Mouse (Mus musculus) megakaryocyte, embryonic 14.5 days (primary cell): Measurements from ENCODE around the gene Pgpep1. TPM values are rescaled to one million over a fixed set of nuclear protein-coding genes. Genes with fewer than 3 reads are reported as not detected.

Source experiments
- H3K27me3 ChIP-seq: replicated peaks from 2 replicates; pipeline ENCODE3; 2012; ENCODE audit warnings: inconsistent platforms
- H3K36me3 ChIP-seq: replicated peaks from 2 replicates; pipeline ENCODE3; 2012; ENCODE audit warnings: low read length, inconsistent platforms, mixed read lengths
- H3K4me1 ChIP-seq: 2 replicates; pipeline ENCODE4 v1.6.1; 2012; ENCODE audit warnings: inconsistent platforms
- H3K4me3 ChIP-seq: replicated peaks from 2 replicates; pipeline ENCODE3; 2012; ENCODE audit warnings: moderate library complexity, mild to moderate bottlenecking, inconsistent platforms
- H3K9me3 ChIP-seq: 2 replicates; pipeline ENCODE4 v1.6.1; 2012; ENCODE audit warnings: inconsistent platforms
- FLI1 ChIP-seq: IDR thresholded peaks from 2 replicates; pipeline ENCODE4 v1.6.1; 2012; ENCODE audit warnings: low read length, inconsistent platforms, mixed read lengths
- GATA1 ChIP-seq: IDR thresholded peaks from 3 replicates; pipeline ENCODE4 v1.6.1; 2012; ENCODE audit warnings: mixed read lengths, low read length, inconsistent platforms, borderline replicate concordance
- polyA plus RNA-seq: library from polyadenylated mRNA; stranded (reverse); fragments of >175 nt; gene quantifications from 2 replicates; pipeline ENCODE4 v1.2.3, GENCODE M21; 2012; ENCODE audit warnings: low replicate concordance; ENCODE audit not compliant: insufficient read depth

Gene Pgpep1
- polyA plus RNA-seq, 1 experiment: 10.5 TPM

DNA sequence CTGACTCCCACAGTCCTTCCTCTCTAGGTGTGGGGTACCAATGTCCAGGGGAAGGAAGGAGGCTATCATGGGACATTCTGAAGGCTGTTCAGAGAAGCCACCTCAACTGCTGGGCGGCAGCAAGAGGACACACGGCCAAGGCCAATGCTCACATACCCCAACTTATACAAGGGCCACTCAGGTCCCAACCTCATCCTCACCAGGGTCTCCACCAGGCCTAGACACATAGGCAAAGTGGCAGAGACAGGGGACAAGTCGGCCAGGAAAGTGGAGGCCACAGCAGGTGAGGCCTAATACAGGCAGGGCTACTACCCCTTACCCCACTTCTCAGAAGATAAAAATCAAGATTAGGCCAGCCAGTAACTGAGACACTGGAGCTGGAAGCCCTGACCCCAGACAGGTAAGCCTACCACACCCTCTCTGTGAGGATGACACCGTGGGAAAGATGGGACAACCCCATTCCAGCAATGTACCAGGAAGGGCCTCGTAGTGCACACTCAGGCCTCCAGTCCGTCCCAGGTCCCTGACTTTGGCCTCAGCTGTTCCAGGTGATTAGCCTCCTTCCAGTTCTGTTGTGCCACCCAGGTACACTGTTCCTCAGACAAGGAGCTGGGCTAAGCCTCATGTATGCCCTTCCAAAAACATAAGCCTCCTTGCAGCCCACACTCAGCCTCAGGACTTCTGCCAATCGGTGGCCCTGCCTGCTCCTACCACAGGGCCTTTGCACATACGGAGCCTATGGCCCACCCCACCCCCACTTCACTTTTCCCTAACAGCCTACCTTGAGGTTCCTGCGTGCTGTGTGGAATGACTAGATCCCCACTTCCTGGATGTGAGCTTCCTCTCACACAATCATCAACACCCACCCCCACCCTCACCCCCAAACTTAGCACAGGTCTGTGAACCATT lies 54.1 kb downstream of the Pgpep1 start:
- Histone ChIP-seq H3K4me1 (peaks cover 90% of the 10 kb centered on the region), H3K4me3 (peak overlapping the region; percentile 95), H3K9me3 (peaks cover 6% of the 10 kb centered on the region), H3K27me3 (no peaks in the 10 kb centered on the region), H3K36me3 (peaks cover 53% of the 10 kb centered on the region)
- no peak for TF ChIP-seq GATA1
- no peak for TF ChIP-seq FLI1

DNA sequence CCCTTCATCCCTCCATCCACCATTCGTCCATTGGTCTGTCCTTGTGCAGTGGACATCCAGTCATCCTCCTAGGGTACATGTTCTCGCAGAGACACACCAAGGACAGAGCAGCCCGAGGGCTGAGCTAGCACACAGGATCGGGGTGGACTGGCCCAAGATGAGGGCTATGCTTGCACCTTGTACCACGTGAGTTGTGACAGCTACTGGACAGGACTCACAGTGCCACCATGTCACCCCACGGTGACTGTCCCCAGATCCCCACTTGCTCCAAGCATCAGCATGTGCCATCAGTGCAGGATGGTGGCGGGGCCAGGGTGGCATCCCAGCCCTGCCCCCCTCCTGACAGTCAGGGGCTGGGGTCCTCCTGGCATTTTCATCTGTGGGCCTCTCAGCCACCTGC lies 55.6 kb downstream of the Pgpep1 start:
- Histone ChIP-seq H3K27me3 (no peaks in the 10 kb centered on the region), H3K4me3 (peak overlapping the region; percentile 59), H3K4me1 (peaks cover 96% of the 10 kb centered on the region), H3K36me3 (peaks cover 68% of the 10 kb centered on the region), H3K9me3 (peaks cover 6% of the 10 kb centered on the region)
- TF ChIP-seq GATA1 (no peak), FLI1 (no peak)

DNA sequence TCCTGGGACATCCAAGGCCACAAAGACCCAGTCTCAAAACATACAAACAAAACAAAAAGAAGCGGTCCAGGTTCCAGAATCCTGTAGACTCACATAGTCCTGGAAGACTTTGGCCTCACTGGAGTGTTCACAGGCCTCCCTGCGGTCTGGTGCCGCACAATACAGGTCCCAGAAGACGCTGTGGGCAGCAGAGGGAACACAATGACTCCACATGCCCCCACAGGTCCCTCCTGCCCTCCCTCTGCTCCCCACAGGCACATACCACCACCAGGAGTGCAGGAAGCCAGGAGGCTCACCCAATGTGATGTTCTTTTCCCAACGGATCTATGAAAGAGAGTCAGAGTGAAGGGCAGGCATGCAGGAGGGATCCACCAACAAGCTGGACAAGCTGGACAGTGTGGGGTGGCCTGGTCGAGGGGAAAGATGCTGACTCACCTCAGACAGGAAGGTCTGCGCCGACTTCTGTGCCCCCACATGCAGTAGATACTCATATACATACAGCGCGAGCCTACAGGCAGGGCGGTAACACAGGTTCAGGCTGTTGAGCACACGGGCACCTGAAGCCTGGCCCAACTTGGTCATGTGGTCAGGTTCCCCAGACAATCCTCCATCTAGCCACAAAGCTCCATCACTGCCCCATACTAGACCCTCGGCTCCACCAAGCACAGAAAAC lies 57.9 kb downstream of the Pgpep1 start:
- H3K4me1 ChIP-seq: peaks cover 84% of the 10 kb centered on the region
- H3K9me3 ChIP-seq: peaks cover 6% of the 10 kb centered on the region
- peak overlapping the region; percentile 58 for H3K4me3 ChIP-seq
- H3K27me3 ChIP-seq: no peaks in the 10 kb centered on the region
- H3K36me3 ChIP-seq: peaks cover 91% of the 10 kb centered on the region
- TF ChIP-seq GATA1: no peak
- TF ChIP-seq FLI1: no peak

- Histone ChIP-seq H3K36me3 (peaks cover 97% of the 10 kb centered on the region), H3K4me3 (peak overlapping the region; percentile 46)
Measured at GRCm38 (mm10) chr8:70601271-70601649, 58.9 kb downstream of the Pgpep1 start.

DNA sequence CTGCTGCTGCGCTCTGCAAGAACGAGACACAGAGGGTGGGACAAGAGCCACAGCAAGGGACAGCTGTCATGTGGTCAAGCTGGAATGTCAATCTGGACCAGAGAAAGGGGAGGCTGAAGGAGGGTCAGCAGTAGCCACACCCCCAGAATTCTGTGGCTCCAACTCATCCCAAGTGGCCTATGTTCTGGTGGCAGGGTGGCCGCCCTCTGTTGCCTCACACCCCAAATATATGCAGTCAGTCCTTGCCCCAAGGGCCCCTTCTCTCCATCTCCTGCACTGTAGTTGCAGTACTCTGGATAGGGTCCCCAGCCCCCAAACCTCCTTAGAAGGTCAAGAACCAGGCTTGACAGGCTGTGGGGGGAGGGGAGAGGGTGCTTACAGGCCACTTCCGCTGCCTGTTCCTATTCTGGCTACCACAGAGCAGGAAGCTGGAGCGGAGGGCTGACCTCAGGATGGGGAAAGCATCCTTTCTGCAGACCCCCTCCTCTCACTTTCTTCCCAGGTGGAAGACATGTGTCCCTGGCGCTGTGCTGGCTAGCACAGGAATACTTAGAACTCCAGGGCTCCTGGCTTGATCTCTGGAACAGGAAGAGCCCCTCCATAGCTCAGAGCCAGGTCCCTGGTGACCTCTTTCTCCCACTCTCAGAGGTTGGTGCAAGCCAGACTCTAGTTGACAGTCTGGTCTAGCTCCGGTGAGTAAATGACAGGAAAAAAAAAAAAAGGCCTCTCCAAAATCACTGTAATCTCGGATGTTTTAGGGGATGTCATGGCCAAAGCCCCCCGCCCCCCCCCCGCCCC lies 59.5 kb downstream of the Pgpep1 start:
- Histone ChIP-seq H3K36me3 (peaks cover 97% of the 10 kb centered on the region), H3K27me3 (no peaks in the 10 kb centered on the region), H3K4me3 (peak overlapping the region; percentile 62), H3K4me1 (peaks cover 83% of the 10 kb centered on the region), H3K9me3 (peaks cover 6% of the 10 kb centered on the region)
- TF ChIP-seq FLI1 (no peak), GATA1 (no peak)

More at GRCm38 (mm10) chr8:70601271-70601649, 58.9 kb downstream of the Pgpep1 start:
- no peaks in the 10 kb centered on the region for H3K27me3 ChIP-seq
- peaks cover 6% of the 10 kb centered on the region for H3K9me3 ChIP-seq
- TF ChIP-seq GATA1 (no peak), FLI1 (no peak)
- peaks cover 83% of the 10 kb centered on the region for H3K4me1 ChIP-seq

GRCm38 (mm10) chr8:70599507-70600290 lies 60.5 kb downstream of the Pgpep1 start:
- no peak overlapping the region for H3K4me3 ChIP-seq
- peaks cover 6% of the 10 kb centered on the region for H3K9me3 ChIP-seq
- no peak for TF ChIP-seq FLI1
- no peak for TF ChIP-seq GATA1
- H3K27me3 ChIP-seq: no peaks in the 10 kb centered on the region
- H3K36me3 ChIP-seq: peaks cover 97% of the 10 kb centered on the region
- H3K4me1 ChIP-seq: peaks cover 83% of the 10 kb centered on the region

GRCm38 (mm10) chr8:70598722-70599121 lies 61.5 kb downstream of the Pgpep1 start:
- H3K4me1 ChIP-seq: peaks cover 83% of the 10 kb centered on the region
- no peaks in the 10 kb centered on the region for H3K27me3 ChIP-seq
- peak overlapping the region; percentile 18 for H3K4me3 ChIP-seq
- peaks cover 87% of the 10 kb centered on the region for H3K36me3 ChIP-seq
- H3K9me3 ChIP-seq: peaks cover 6% of the 10 kb centered on the region
- no peak for TF ChIP-seq FLI1
- no peak for TF ChIP-seq GATA1

DNA sequence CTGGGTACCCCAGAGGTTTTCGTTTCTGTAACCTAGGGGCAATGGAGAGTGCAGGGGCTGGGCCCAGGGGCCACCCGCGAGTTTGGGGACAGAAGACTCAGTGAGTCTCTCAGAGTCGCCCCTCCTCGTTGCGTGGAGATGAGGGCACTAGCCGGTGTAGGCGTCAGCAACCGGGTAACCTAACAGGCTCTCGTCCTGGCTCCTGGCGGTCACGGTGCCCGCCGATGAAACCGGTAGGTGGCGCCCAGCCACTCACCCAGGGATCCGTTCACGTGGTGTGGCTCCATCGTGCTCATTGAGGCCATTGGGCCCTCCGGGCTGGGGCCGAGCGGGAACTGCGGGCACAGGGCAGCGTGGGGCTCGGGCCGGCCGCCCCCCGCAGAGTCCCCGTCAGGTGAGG lies 61.9 kb downstream of the Pgpep1 start:
- TF ChIP-seq FLI1 (no peak), GATA1 (no peak)
- Histone ChIP-seq H3K4me3 (no peak overlapping the region), H3K27me3 (no peaks in the 10 kb centered on the region), H3K36me3 (peaks cover 85% of the 10 kb centered on the region), H3K9me3 (peaks cover 6% of the 10 kb centered on the region), H3K4me1 (peaks cover 83% of the 10 kb centered on the region)
